Mouse (Mus musculus): Measurements from ENCODE around the gene Mbnl2. TPM values are rescaled to one million over a fixed set of nuclear protein-coding genes. Genes with fewer than 3 reads are reported as not detected.

Gene Mbnl2
- total and polyA plus RNA-seq, 2 experiments from 2014 or later, result 23.9 to 58.6 TPM

DNA sequence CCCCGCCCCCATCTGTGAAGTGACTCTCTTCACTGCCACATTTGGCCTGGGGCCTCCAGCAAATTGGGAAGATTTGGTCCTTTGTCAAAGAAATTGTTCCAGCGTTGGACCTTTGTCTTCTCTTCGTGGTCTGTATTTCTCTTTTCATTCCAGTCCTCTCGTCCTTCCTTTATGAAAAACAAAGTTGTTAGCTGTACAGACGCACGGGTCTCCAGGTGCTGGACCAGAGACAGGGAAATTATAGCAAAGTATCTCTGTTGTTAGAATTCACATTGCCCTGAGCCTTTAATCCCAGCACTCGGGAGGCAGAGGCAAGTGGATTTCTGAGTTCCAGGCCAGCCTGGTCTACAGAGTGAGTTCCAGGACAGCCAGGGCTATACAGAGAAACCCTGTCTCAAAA lies 22.1 kb upstream of the Mbnl2 start:
- no peak overlapping the region for H3K4me3 ChIP-seq (ENCODE audit: low read depth, low read length)

DNA sequence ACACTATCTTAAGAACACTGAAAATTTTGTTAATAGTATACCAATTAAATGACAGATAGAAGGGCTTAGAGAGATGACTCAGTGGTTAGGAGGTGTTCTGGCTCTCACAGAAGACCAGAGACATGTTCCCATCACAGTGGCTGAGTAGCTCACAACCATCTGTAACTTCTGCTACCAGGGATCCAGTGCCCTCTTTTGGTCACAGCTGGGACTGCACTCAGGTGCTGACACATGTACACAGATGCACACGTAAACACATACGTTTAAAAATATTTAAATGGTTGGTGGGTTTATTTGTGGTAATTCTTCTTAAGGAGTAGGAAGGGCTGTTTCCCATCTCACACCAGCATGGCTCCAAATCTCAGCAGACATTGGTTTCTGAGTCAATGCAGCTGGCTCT lies 19.3 kb upstream of the Mbnl2 start:
- TF ChIP-seq CTCF (IDR thresholded peaks at IDR 0.05; ENCODE audit: low read depth), result no peak
- H3K27me3 ChIP-seq (ENCODE audit: insufficient read depth, low read length), result no peaks in the 10 kb centered on the region
- no peak overlapping the region for H3K27ac ChIP-seq (ENCODE audit: low read depth, low read length)
- DNase-seq, result no peak
- ATAC-seq, result no peak
- H3K4me2 ChIP-seq (ENCODE audit: low read depth), result no peak overlapping the region
- H3K9ac ChIP-seq, result no peak overlapping the region
- H3K9me3 ChIP-seq (ENCODE audit: low read length), result no peaks in the 10 kb centered on the region
- no peak overlapping the region for H3K4me3 ChIP-seq (ENCODE audit: low read depth, low read length)
- H3K4me1 ChIP-seq (ENCODE audit: insufficient read depth), result no peaks in the 10 kb centered on the region
- WGBS, result 95% methylated on average over 2 of the region's 2 CpGs
- no peaks in the 10 kb centered on the region for H3K36me3 ChIP-seq (ENCODE audit: insufficient read depth)

More for the DNA sequence above, 22.1 kb upstream of the Mbnl2 start:
- DNase-seq, result no peak
- Histone ChIP-seq H3K9ac (no peak overlapping the region), H3K36me3 (ENCODE audit: insufficient read depth) (no peaks in the 10 kb centered on the region), H3K27ac (ENCODE audit: low read depth, low read length) (no peak overlapping the region), H3K4me1 (ENCODE audit: insufficient read depth) (no peaks in the 10 kb centered on the region), H3K9me3 (ENCODE audit: low read length) (no peaks in the 10 kb centered on the region), H3K27me3 (ENCODE audit: insufficient read depth, low read length) (no peaks in the 10 kb centered on the region), H3K4me2 (ENCODE audit: low read depth) (no peak overlapping the region)
- ATAC-seq, result no peak
- WGBS, result 65% methylated on average over 7 of the region's 7 CpGs
- no peak for TF ChIP-seq CTCF (IDR thresholded peaks at IDR 0.05; ENCODE audit: low read depth)

DNA sequence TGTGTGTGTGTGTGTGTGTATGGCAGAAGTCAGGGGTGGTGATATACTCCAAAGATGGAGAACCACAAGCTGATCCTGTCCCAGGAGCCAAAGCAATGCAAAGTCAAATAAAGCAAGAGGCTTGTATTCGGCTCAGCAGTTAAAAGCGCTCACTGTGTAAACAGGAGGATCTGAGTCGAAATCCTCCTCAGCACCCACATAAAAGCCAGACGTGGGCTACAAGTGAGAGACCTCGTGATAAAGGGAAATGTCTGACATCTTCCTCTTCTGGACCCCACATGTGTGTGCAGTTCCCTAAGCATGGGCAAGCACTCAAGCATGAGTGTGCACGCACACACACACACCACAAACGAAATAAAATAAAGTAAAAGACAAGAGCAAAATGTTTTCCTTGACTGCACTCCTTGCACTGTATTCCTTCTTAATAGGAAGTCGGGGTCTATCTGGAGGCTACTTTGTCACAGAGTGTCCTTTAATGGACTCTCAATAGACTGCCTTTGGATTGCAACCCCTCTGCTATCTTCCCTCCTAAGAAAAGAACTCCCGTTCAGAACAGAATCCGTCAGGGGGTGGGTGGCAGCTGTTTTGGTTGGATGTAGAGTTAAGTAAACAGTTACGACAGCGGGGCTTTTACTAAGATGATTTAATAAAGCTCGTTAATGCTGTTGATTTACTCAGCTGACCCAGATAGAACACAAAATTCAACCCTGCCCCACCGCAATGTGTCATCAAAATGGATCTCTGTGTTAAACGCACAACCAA lies 18.7 kb upstream of the Mbnl2 start:
- H3K9me3 ChIP-seq (ENCODE audit: low read length), result no peaks in the 10 kb centered on the region
- ATAC-seq, result no peak
- H3K9ac ChIP-seq, result no peak overlapping the region
- no peak for TF ChIP-seq CTCF (IDR thresholded peaks at IDR 0.05; ENCODE audit: low read depth)
- no peak overlapping the region for H3K4me2 ChIP-seq (ENCODE audit: low read depth)
- 74% methylated on average over 15 of the region's 15 CpGs for WGBS
- DNase-seq, result no peak
- no peaks in the 10 kb centered on the region for H3K4me1 ChIP-seq (ENCODE audit: insufficient read depth)
- no peaks in the 10 kb centered on the region for H3K27me3 ChIP-seq (ENCODE audit: insufficient read depth, low read length)
- no peak overlapping the region for H3K4me3 ChIP-seq (ENCODE audit: low read depth, low read length)
- no peaks in the 10 kb centered on the region for H3K36me3 ChIP-seq (ENCODE audit: insufficient read depth)
- no peak overlapping the region for H3K27ac ChIP-seq (ENCODE audit: low read depth, low read length)

DNA sequence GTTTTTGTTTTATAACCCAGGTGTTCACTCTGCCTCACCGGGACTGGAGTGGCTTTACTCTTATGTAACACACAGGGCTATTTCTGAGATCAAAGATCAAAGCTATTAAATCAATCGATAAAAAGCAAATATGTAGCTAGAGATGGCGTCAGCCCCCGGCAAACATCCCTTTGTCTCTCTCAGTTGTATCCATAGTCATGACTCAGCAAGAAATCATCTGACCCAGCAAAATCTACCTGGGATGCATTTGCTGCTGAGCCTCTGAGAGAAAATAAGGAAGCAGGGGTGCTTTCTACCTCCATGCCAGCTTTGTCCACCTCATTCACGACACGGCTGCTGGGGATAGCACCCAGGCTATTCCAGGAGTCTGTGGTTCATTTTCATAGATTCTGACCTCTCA lies 18.0 kb upstream of the Mbnl2 start:
- DNase-seq, result no peak
- Histone ChIP-seq H3K4me2 (ENCODE audit: low read depth) (no peak overlapping the region), H3K36me3 (ENCODE audit: insufficient read depth) (no peaks in the 10 kb centered on the region), H3K27ac (ENCODE audit: low read depth, low read length) (no peak overlapping the region), H3K4me1 (ENCODE audit: insufficient read depth) (no peaks in the 10 kb centered on the region), H3K9ac (no peak overlapping the region), H3K4me3 (ENCODE audit: low read depth, low read length) (no peak overlapping the region), H3K9me3 (ENCODE audit: low read length) (no peaks in the 10 kb centered on the region), H3K27me3 (ENCODE audit: insufficient read depth, low read length) (no peaks in the 10 kb centered on the region)
- no peak for ATAC-seq
- WGBS, result 88% methylated on average over 6 of the region's 6 CpGs
- no peak for TF ChIP-seq CTCF (IDR thresholded peaks at IDR 0.05; ENCODE audit: low read depth)

DNA sequence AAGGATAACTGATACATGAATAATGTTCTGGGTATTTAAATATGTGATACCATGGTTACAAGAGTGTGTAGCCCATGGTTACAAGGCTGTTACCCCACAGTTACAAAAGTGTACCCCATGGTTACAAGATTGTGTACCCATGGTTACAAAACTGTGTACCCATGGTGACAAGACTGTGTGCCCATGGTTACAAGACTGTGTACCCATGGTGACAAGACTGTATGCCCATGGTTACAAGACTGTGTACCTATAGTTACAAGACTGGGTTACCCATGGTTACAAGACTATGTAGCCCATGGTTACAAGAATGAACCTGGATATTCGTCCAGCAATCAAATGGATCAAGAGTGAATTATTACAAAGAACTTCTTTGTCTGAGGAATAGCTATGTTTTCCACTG lies 16.0 kb upstream of the Mbnl2 start:
- Histone ChIP-seq H3K4me2 (ENCODE audit: low read depth) (no peak overlapping the region), H3K4me1 (ENCODE audit: insufficient read depth) (no peaks in the 10 kb centered on the region), H3K27me3 (ENCODE audit: insufficient read depth, low read length) (no peaks in the 10 kb centered on the region), H3K9ac (no peak overlapping the region), H3K9me3 (ENCODE audit: low read length) (no peaks in the 10 kb centered on the region), H3K27ac (ENCODE audit: low read depth, low read length) (no peak overlapping the region), H3K4me3 (ENCODE audit: low read depth, low read length) (no peak overlapping the region), H3K36me3 (ENCODE audit: insufficient read depth) (no peaks in the 10 kb centered on the region)
- WGBS, result 52% methylated on average over 1 of the region's 1 CpGs
- TF ChIP-seq CTCF (IDR thresholded peaks at IDR 0.05; ENCODE audit: low read depth), result no peak
- DNase-seq (peak; percentile 50), ATAC-seq (peak; percentile 97)

DNA sequence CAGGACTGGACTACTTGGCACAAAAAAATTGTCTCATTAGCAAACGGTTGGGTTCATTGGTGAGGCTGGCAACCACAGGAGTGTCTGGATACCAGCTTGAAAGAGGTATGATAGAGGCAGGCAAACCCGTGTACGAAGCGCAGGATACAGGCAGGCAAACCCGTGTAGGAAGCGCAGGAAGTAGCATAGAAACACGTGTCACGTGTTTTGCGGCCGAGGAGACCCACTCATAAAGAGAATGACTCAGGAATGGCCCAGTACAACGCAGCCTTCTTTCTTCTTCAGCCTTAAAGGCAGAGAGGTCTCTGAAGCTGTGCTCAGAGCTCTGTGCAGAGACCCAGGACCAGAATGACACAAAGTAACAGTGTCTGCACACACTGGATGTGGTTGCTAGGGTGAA lies 13.9 kb upstream of the Mbnl2 start:
- Histone ChIP-seq H3K36me3 (ENCODE audit: insufficient read depth) (no peaks in the 10 kb centered on the region), H3K4me2 (ENCODE audit: low read depth) (no peak overlapping the region), H3K9ac (no peak overlapping the region), H3K27me3 (ENCODE audit: insufficient read depth, low read length) (no peaks in the 10 kb centered on the region), H3K27ac (ENCODE audit: low read depth, low read length) (no peak overlapping the region), H3K4me3 (ENCODE audit: low read depth, low read length) (no peak overlapping the region), H3K4me1 (ENCODE audit: insufficient read depth) (no peaks in the 10 kb centered on the region), H3K9me3 (ENCODE audit: low read length) (no peaks in the 10 kb centered on the region)
- WGBS, result 83% methylated on average over 11 of the region's 11 CpGs
- ATAC-seq (no peak), DNase-seq (no peak)
- no peak for TF ChIP-seq CTCF (IDR thresholded peaks at IDR 0.05; ENCODE audit: low read depth)

DNA sequence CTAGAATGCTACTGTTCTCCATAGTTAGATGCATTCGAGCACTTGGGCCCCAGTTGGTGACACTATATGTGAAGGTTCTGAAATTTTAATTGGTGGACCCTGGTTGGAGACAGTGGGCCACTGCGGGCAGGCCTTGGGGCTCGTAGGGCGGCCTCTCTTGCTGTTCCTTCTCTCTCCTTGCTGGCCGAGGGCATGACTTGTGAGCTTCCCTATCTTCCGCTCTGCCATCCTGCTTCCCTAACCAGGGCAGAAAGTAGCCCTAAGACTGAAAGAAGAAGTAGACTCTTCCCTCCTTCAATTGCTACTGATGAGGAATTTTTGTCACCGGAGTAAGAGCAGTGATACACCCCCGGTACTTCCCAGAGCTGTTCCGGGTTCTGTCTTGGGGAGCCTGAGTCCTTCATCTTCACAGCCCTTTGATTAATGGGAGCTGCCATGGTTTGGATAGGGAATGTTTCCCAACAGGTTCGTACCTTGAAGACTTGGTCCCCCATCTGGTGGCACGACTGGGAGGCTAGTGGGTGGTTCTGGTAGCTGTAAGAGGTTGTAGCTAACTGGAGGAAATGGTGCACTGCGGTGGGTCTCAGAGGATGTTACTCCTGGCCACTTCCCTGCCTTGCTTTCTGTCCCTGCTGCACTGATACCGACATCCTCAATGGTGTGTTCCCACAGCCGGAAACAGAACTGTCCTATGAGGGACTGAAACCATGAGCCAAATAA lies 12.6 kb upstream of the Mbnl2 start:
- TF ChIP-seq CTCF (IDR thresholded peaks at IDR 0.05; ENCODE audit: low read depth), result no peak
- no peaks in the 10 kb centered on the region for H3K27me3 ChIP-seq (ENCODE audit: insufficient read depth, low read length)
- H3K4me2 ChIP-seq (ENCODE audit: low read depth), result no peak overlapping the region
- H3K27ac ChIP-seq (ENCODE audit: low read depth, low read length), result no peak overlapping the region
- H3K9me3 ChIP-seq (ENCODE audit: low read length), result no peaks in the 10 kb centered on the region
- WGBS, result 94% methylated on average over 14 of the region's 14 CpGs
- ATAC-seq (no peak), DNase-seq (no peak)
- no peak overlapping the region for H3K4me3 ChIP-seq (ENCODE audit: low read depth, low read length)
- no peaks in the 10 kb centered on the region for H3K4me1 ChIP-seq (ENCODE audit: insufficient read depth)
- no peaks in the 10 kb centered on the region for H3K36me3 ChIP-seq (ENCODE audit: insufficient read depth)
- no peak overlapping the region for H3K9ac ChIP-seq
